Mouse (Mus musculus) olfactory bulb, adult 2 months (tissue): ENCODE results near the gene Acp5.

Experiments used
- CTCF ChIP-seq: fragments of 200-500 bp; IDR thresholded peaks from 2 replicates; pipeline ENCODE4 v1.5.1; 2012; ENCODE audit warnings: low read depth, mild to moderate bottlenecking, low read length, moderate library complexity; ENCODE audit not compliant: insufficient read depth
- POLR2A ChIP-seq: fragments of 200-500 bp; IDR thresholded peaks from 2 replicates; pipeline ENCODE4 v1.6.1; 2012; ENCODE audit warnings: mild to moderate bottlenecking, low read depth, low read length, moderate library complexity; ENCODE audit not compliant: insufficient read depth

DNA sequence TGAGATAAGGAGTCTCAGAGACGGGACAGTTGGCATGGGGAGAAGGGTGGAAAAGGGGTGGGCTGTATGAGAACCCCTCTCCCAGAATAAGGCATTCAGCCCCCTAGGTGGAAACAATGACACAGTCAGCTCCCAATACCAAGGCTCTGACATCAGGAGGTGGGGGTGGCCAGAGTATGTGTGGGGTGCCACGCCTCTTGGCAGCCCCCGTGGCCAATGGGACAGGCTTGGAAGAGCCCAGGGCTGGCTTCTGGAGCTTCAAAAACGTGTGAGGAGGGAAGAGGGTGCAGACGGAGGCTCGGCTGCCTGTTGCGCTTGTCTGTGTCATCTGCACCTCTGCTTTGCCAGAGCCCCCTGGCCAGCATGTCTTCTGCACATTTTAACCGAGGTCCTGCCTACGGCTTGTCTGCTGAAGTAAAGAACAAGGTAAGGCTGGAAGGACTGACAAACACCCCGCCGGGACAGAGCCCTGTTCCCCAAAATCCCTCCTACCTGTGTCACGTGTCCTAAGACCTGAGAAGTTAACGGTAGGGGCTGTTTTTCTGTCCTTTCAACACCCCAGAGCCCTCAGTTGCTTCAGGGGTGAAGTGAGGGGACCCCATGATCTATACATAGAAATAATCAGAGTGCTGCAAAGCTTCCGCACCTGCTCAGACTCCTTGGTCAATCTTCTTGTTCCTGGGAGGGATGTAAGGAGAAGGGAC, 36.4 kb downstream of the Acp5 start, which contains the start of gene Cnn1:
- TF ChIP-seq POLR2A (no peak), CTCF (no peak)
